Mouse (Mus musculus): ENCODE results near the gene Kazald1. TPM values are rescaled to one million over a fixed set of nuclear protein-coding genes. Genes with fewer than 3 reads are reported as not detected.

Gene Kazald1
- 1.3 TPM in 2 replicates for polyA plus RNA-seq (2015; fragmentation: Nextera tagmentation; extraction: Ambion mirVana)

DNA sequence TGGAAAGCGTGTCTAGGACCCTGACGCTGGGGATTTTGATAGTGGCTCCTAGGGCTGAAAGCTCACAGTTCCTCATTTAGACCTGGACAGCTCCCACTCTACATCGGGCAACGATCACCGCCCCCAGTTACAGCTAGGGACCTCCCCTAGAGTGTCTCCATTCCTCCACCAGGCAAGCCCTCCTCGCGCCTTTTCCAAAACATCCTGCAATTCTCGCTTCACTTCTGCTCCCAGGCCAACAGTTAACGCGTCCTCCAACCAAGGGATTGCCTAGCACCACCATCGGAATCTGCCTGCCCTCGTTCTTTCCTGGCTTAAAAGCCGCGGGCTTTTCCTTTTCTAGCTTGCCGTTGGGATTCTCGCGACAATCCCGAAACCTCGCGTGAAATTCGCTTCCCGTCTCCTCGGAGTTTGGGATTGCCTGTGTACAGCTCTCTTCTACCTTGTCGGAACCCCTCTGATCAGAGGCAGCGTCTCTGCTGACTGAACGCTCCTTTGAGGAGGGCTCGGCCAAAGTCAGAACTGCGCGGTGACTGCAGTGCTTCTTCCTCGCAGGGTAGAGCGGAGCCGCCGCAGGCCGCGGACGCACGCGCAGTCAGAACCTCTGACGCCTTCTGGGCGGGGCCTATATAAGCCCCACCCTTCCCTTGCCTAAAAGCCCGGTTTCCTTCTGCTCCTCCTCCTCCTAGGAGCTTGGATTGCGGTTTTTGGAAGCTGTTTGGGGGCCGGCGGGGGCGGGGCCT, at the start of gene Kazald1:
Gene Kazald1 (plus strand): TSS at position 662 of the 743 bp plus-strand sequence.
- peak; percentile 90 for ATAC-seq (replicated peaks)
- H3K36me3 ChIP-seq (replicated peaks), result no peaks in the 10 kb centered on the region
- under 1% methylated on average over 45 of the region's 45 CpGs for WGBS
- peaks cover 45% of the 10 kb centered on the region for H3K27me3 ChIP-seq (replicated peaks)
- peaks cover 31% of the 10 kb centered on the region for H3K4me1 ChIP-seq
- H3K9ac ChIP-seq, result peak within 1 kb of the TSS; percentile 88
- peak within 1 kb of the TSS; percentile 92 for H3K4me2 ChIP-seq
- H3K27ac ChIP-seq, result peak within 1 kb of the TSS; percentile 94
- H3K4me3 ChIP-seq, result peak within 1 kb of the TSS; percentile 73
- H3K9me3 ChIP-seq, result no peaks in the 10 kb centered on the region

- WGBS, result 93% methylated on average over 37 of the region's 37 CpGs
- H3K4me3 ChIP-seq, result no peak overlapping the region
- no peak overlapping the region for H3K27ac ChIP-seq
- H3K4me2 ChIP-seq, result no peak overlapping the region
- no peak overlapping the region for H3K9ac ChIP-seq
- peaks cover 12% of the 10 kb centered on the region; the same call in 1 of the 2 replicates for H3K36me3 ChIP-seq (replicated peaks)
- H3K27me3 ChIP-seq (replicated peaks), result no peaks in the 10 kb centered on the region
- peaks cover 13% of the 10 kb centered on the region for H3K4me1 ChIP-seq
- no peak for ATAC-seq (replicated peaks)
- H3K9me3 ChIP-seq, result no peaks in the 10 kb centered on the region
Observed at GRCm38 (mm10) chr19:45025937-45026568, 49.0 kb upstream of the Kazald1 start.

GRCm38 (mm10) chr19:45026958-45027670, 47.9 kb upstream of the Kazald1 start:
- H3K4me1 ChIP-seq, result peaks cover 10% of the 10 kb centered on the region
- H3K27ac ChIP-seq, result no peak overlapping the region
- WGBS, result 88% methylated on average over 6 of the region's 6 CpGs
- no peak overlapping the region for H3K9ac ChIP-seq
- H3K27me3 ChIP-seq (replicated peaks), result no peaks in the 10 kb centered on the region
- no peak overlapping the region for H3K4me2 ChIP-seq
- ATAC-seq (replicated peaks), result no peak
- no peak overlapping the region for H3K4me3 ChIP-seq
- peaks cover 12% of the 10 kb centered on the region; the same call in 1 of the 2 replicates for H3K36me3 ChIP-seq (replicated peaks)
- H3K9me3 ChIP-seq, result no peaks in the 10 kb centered on the region

GRCm38 (mm10) chr19:45027848-45028247, 47.2 kb upstream of the Kazald1 start:
- Histone ChIP-seq H3K9ac (no peak overlapping the region), H3K4me3 (no peak overlapping the region), H3K27me3 (replicated peaks) (no peaks in the 10 kb centered on the region), H3K4me2 (no peak overlapping the region), H3K27ac (no peak overlapping the region), H3K9me3 (no peaks in the 10 kb centered on the region), H3K4me1 (peaks cover 7% of the 10 kb centered on the region), H3K36me3 (replicated peaks) (peaks cover 12% of the 10 kb centered on the region; the same call in 1 of the 2 replicates)
- ATAC-seq (replicated peaks), result no peak
- 81% methylated on average over 6 of the region's 6 CpGs for WGBS

- peaks cover 9% of the 10 kb centered on the region; the same call in 1 of the 2 replicates for H3K36me3 ChIP-seq (replicated peaks)
- 66% methylated on average over 19 of the region's 19 CpGs for WGBS
- no peak for ATAC-seq (replicated peaks)
Observed at GRCm38 (mm10) chr19:45028746-45029145, 46.3 kb upstream of the Kazald1 start.

DNA sequence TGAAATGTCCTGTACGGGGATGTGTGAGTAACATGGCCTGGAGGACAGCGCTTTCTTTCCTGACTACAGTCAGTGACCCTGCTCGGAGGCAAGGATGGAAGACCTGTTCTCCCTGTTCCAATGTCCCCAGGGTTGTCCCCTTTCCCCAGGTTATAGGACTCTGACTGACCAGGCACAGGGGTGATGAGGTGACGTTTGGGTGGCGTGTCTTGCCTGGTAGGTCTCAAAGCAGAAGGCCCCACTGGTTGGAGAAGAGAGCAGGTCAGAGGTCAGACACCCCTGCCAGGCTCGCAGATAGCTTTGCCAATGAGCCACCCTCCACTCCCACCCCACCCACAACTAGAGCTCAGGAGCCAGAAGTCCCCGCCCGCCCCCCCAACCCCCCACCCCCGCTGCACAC, 45.5 kb upstream of the Kazald1 start:
- H3K9ac ChIP-seq, result no peak overlapping the region
- no peak for ATAC-seq (replicated peaks)
- peaks cover 7% of the 10 kb centered on the region for H3K4me1 ChIP-seq
- H3K9me3 ChIP-seq, result no peaks in the 10 kb centered on the region
- H3K27me3 ChIP-seq (replicated peaks), result no peaks in the 10 kb centered on the region
- 45% methylated on average over 9 of the region's 9 CpGs for WGBS
- no peak overlapping the region for H3K4me3 ChIP-seq
- H3K27ac ChIP-seq, result no peak overlapping the region
- no peak overlapping the region for H3K4me2 ChIP-seq
- peaks cover 6% of the 10 kb centered on the region; the same call in 1 of the 2 replicates for H3K36me3 ChIP-seq (replicated peaks)

More at GRCm38 (mm10) chr19:45028746-45029145, 46.3 kb upstream of the Kazald1 start:
- Histone ChIP-seq H3K27me3 (replicated peaks) (no peaks in the 10 kb centered on the region), H3K9ac (no peak overlapping the region), H3K9me3 (no peaks in the 10 kb centered on the region), H3K27ac (no peak overlapping the region), H3K4me1 (peaks cover 7% of the 10 kb centered on the region), H3K4me3 (no peak overlapping the region), H3K4me2 (no peak overlapping the region)

GRCm38 (mm10) chr19:45030111-45030510, 44.9 kb upstream of the Kazald1 start:
- WGBS, result 37% methylated on average over 8 of the region's 8 CpGs
- ATAC-seq (replicated peaks), result no peak
- Histone ChIP-seq H3K4me2 (no peak overlapping the region), H3K4me3 (no peak overlapping the region), H3K36me3 (replicated peaks) (peaks cover 6% of the 10 kb centered on the region; the same call in 1 of the 2 replicates), H3K27ac (no peak overlapping the region), H3K27me3 (replicated peaks) (no peaks in the 10 kb centered on the region), H3K4me1 (peaks cover 7% of the 10 kb centered on the region), H3K9me3 (no peaks in the 10 kb centered on the region), H3K9ac (no peak overlapping the region)

GRCm38 (mm10) chr19:45030746-45031693, 44.0 kb upstream of the Kazald1 start:
- Histone ChIP-seq H3K4me1 (peaks cover 7% of the 10 kb centered on the region), H3K36me3 (replicated peaks) (peaks cover 1% of the 10 kb centered on the region; the same call in 1 of the 2 replicates), H3K27ac (no peak overlapping the region), H3K9ac (no peak overlapping the region), H3K4me3 (no peak overlapping the region), H3K27me3 (replicated peaks) (no peaks in the 10 kb centered on the region), H3K9me3 (no peaks in the 10 kb centered on the region), H3K4me2 (peak overlapping the region; percentile 41)
- ATAC-seq (replicated peaks), result no peak; the same call in 1 of the 2 replicates
- WGBS, result 40% methylated on average over 20 of the region's 20 CpGs

- Histone ChIP-seq H3K9me3 (no peaks in the 10 kb centered on the region), H3K4me2 (no peak overlapping the region), H3K27me3 (replicated peaks) (no peaks in the 10 kb centered on the region), H3K27ac (no peak overlapping the region), H3K4me1 (peaks cover 7% of the 10 kb centered on the region), H3K9ac (no peak overlapping the region), H3K4me3 (no peak overlapping the region), H3K36me3 (replicated peaks) (no peaks in the 10 kb centered on the region)
- 15% methylated on average over 4 of the region's 4 CpGs for WGBS
- 0 out of 2 replicates have a peak, but pooled peaks have one; percentile 18 for ATAC-seq (replicated peaks)
Observed at GRCm38 (mm10) chr19:45031780-45032179, 43.3 kb upstream of the Kazald1 start.

DNA sequence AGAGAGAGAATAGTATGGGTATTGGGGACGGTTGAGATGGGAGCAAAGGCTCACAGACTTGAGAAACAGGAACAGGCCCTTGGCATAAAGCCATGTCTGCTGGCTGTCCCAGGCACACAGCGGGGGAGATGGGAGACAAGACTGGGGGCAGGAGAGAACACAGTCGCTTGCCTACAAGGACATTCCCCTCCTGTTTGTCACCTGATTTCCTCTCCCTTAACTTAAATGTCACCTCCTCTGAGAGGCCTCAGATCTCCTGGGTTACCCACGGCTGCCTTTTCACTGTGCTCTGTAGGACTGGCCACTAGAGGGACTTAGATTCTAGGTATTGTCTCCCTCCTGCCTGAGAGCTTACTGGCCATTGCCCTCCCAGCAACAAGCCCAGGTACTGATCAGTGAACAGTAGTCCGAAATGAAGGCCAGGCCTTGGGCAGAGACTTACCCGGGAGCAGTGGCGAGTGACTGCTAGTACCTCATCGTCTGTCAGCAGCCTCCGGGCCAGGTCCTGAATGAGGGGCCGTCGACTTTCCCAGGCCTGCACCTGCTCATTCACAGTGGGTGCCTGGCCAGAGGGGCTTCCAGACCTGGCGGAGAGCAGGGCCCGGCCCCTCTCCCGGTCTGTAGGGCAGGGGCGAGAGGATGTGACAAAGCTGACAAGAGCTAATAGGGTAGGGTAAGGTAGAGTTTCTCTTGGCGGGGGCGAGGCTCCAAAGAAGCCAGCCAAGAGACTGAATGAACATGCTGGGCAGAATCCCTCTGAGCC, 42.3 kb upstream of the Kazald1 start:
- Histone ChIP-seq H3K9me3 (no peaks in the 10 kb centered on the region), H3K4me1 (peaks cover 7% of the 10 kb centered on the region), H3K4me3 (no peak overlapping the region), H3K27me3 (replicated peaks) (no peaks in the 10 kb centered on the region), H3K9ac (no peak overlapping the region), H3K4me2 (no peak overlapping the region), H3K36me3 (replicated peaks) (no peaks in the 10 kb centered on the region), H3K27ac (no peak overlapping the region)
- WGBS, result 52% methylated on average over 17 of the region's 17 CpGs
- no peak for ATAC-seq (replicated peaks)

- no peak overlapping the region for H3K4me2 ChIP-seq
- H3K4me1 ChIP-seq, result no peaks in the 10 kb centered on the region; the same call in 1 of the 2 replicates
- H3K9ac ChIP-seq, result no peak overlapping the region
- no peak for ATAC-seq (replicated peaks)
- H3K27ac ChIP-seq, result no peak overlapping the region
- no peaks in the 10 kb centered on the region for H3K9me3 ChIP-seq
- H3K4me3 ChIP-seq, result no peak overlapping the region
- no peaks in the 10 kb centered on the region for H3K27me3 ChIP-seq (replicated peaks)
- WGBS, result 30% methylated on average over 16 of the region's 16 CpGs
- no peaks in the 10 kb centered on the region for H3K36me3 ChIP-seq (replicated peaks)
Observed at GRCm38 (mm10) chr19:45036867-45037266, 38.2 kb upstream of the Kazald1 start.

All from midbrain, embryonic 15.5 days (tissue).